Mouse (Mus musculus): ENCODE results near the gene Prkg1. TPM values are rescaled to one million over a fixed set of nuclear protein-coding genes. Genes with fewer than 3 reads are reported as not detected.

Prkg1 gene
- polyA plus RNA-seq, 2 experiments, result 7.1 to 9.6 TPM

- ATAC-seq (ENCODE audit: low FRiP score, low read depth), result no peak
- TF ChIP-seq POLR2A (IDR thresholded peaks at IDR 0.05; ENCODE audit: borderline replicate concordance, extremely low read depth, insufficient read depth, insufficient read length), result no peak
- no peak overlapping the region for H3K27ac ChIP-seq (replicated peaks; ENCODE audit: low read depth, low read length)
Measured at GRCm38 (mm10) chr19:31340898-31341297, 423.9 kb downstream of the Prkg1 start.

DNA sequence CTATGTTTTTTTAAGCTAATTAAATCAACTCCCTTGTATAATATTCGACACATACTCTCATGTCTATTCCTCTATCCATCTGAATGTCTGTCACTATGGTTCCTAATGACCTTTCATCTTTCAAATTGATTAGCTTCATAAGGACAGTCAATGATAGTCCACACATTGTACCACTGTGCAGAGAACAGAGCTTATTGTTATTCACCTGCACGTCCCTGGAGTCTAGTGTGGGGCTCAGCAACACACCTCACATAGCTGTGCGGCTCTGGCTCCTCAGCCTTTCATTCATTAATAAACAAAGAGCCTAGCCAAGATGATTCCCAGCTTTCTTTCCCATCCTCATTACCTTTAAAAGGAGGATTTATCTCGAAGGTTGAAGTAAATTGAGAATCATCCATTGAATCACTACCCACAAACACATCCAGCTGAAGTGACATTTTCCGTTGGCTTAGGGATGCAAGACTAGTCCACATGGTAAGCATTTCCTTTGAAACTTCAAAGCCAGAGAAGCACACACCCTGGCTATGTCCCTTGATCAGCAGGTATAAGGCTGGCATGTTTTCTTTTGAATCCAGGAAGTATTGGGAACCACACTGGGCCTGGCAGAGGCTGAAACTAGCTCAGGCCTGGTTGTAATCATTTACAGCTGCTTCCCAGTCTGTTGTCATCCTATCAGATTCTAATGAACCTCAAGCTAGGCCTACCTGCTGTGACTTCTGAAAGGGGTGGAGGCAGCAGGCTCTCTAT, 426.3 kb downstream of the Prkg1 start:
- DNase-seq (ENCODE audit: low spot score) (no peak), ATAC-seq (ENCODE audit: low FRiP score, low read depth) (no peak)
- no peak overlapping the region for H3K4me3 ChIP-seq (replicated peaks; ENCODE audit: low read length)
- H3K27me3 ChIP-seq (ENCODE audit: control insufficient read depth, insufficient read depth, low read length), result no peaks in the 10 kb centered on the region
- H3K27ac ChIP-seq (replicated peaks; ENCODE audit: low read depth, low read length), result no peak overlapping the region
- H3K36me3 ChIP-seq (ENCODE audit: control insufficient read depth, insufficient read depth, low read length), result no peaks in the 10 kb centered on the region
- no peak for TF ChIP-seq POLR2A (IDR thresholded peaks at IDR 0.05; ENCODE audit: borderline replicate concordance, extremely low read depth, insufficient read depth, insufficient read length)
- WGBS, result 55% methylated on average over 5 of the region's 5 CpGs
- H3K4me1 ChIP-seq (ENCODE audit: control insufficient read depth, insufficient read depth, low read length), result no peaks in the 10 kb centered on the region
- H3K4me2 ChIP-seq (replicated peaks; ENCODE audit: low read depth, low read length, severe bottlenecking), result no peak overlapping the region
- H3K9me3 ChIP-seq (ENCODE audit: control insufficient read depth, low read length), result no peaks in the 10 kb centered on the region
- no peak overlapping the region for H3K9ac ChIP-seq (ENCODE audit: low read depth, low read length, severe bottlenecking)

More at GRCm38 (mm10) chr19:31340898-31341297, 423.9 kb downstream of the Prkg1 start:
- H3K27me3 ChIP-seq (ENCODE audit: control insufficient read depth, insufficient read depth, low read length), result no peaks in the 10 kb centered on the region
- H3K4me1 ChIP-seq (ENCODE audit: control insufficient read depth, insufficient read depth, low read length), result no peaks in the 10 kb centered on the region
- 24% methylated on average over 1 of the region's 1 CpGs for WGBS
- H3K4me3 ChIP-seq (replicated peaks; ENCODE audit: low read length), result no peak overlapping the region
- no peak overlapping the region for H3K4me2 ChIP-seq (replicated peaks; ENCODE audit: low read depth, low read length, severe bottlenecking)
- no peaks in the 10 kb centered on the region for H3K36me3 ChIP-seq (ENCODE audit: control insufficient read depth, insufficient read depth, low read length)
- DNase-seq (ENCODE audit: low spot score), result peak; percentile 16
- H3K9me3 ChIP-seq (ENCODE audit: control insufficient read depth, low read length), result no peaks in the 10 kb centered on the region
- no peak overlapping the region for H3K9ac ChIP-seq (ENCODE audit: low read depth, low read length, severe bottlenecking)

DNA sequence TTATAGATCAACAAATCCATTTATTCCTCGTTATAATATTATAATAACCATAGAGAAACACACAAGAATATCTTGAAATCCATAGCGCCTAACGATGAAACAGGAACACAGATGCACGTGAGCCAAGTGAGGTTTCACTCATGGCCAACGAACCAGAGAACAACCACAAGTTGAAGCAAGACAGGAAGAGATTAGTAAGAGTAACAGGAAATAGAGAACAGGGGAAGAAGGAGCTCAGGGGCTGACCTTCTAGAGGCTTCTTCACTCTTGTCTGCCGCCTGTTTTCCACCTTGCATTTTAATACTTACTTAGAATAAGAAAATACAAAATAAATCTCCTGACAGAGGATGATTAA, 427.0 kb downstream of the Prkg1 start:
- Histone ChIP-seq H3K9ac (ENCODE audit: low read depth, low read length, severe bottlenecking) (no peak overlapping the region), H3K27me3 (ENCODE audit: control insufficient read depth, insufficient read depth, low read length) (no peaks in the 10 kb centered on the region), H3K4me2 (replicated peaks; ENCODE audit: low read depth, low read length, severe bottlenecking) (no peak overlapping the region), H3K36me3 (ENCODE audit: control insufficient read depth, insufficient read depth, low read length) (no peaks in the 10 kb centered on the region), H3K4me1 (ENCODE audit: control insufficient read depth, insufficient read depth, low read length) (no peaks in the 10 kb centered on the region), H3K9me3 (ENCODE audit: control insufficient read depth, low read length) (no peaks in the 10 kb centered on the region), H3K4me3 (replicated peaks; ENCODE audit: low read length) (no peak overlapping the region), H3K27ac (replicated peaks; ENCODE audit: low read depth, low read length) (no peak overlapping the region)
- WGBS, result 73% methylated on average over 6 of the region's 6 CpGs
- ATAC-seq (ENCODE audit: low FRiP score, low read depth) (no peak), DNase-seq (ENCODE audit: low spot score) (no peak)
- TF ChIP-seq POLR2A (IDR thresholded peaks at IDR 0.05; ENCODE audit: borderline replicate concordance, extremely low read depth, insufficient read depth, insufficient read length), result no peak

- Histone ChIP-seq H3K27ac (replicated peaks; ENCODE audit: low read depth, low read length) (no peak overlapping the region), H3K9ac (ENCODE audit: low read depth, low read length, severe bottlenecking) (no peak overlapping the region), H3K9me3 (ENCODE audit: control insufficient read depth, low read length) (no peaks in the 10 kb centered on the region), H3K4me2 (replicated peaks; ENCODE audit: low read depth, low read length, severe bottlenecking) (no peak overlapping the region), H3K27me3 (ENCODE audit: control insufficient read depth, insufficient read depth, low read length) (no peaks in the 10 kb centered on the region), H3K36me3 (ENCODE audit: control insufficient read depth, insufficient read depth, low read length) (no peaks in the 10 kb centered on the region), H3K4me3 (replicated peaks; ENCODE audit: low read length) (no peak overlapping the region), H3K4me1 (ENCODE audit: control insufficient read depth, insufficient read depth, low read length) (no peaks in the 10 kb centered on the region)
- ATAC-seq (ENCODE audit: low FRiP score, low read depth) (no peak), DNase-seq (ENCODE audit: low spot score) (no peak)
- no peak for TF ChIP-seq POLR2A (IDR thresholded peaks at IDR 0.05; ENCODE audit: borderline replicate concordance, extremely low read depth, insufficient read depth, insufficient read length)
- 78% methylated on average over 8 of the region's 9 CpGs for WGBS
Measured at GRCm38 (mm10) chr19:31337163-31337862, 427.5 kb downstream of the Prkg1 start.

DNA sequence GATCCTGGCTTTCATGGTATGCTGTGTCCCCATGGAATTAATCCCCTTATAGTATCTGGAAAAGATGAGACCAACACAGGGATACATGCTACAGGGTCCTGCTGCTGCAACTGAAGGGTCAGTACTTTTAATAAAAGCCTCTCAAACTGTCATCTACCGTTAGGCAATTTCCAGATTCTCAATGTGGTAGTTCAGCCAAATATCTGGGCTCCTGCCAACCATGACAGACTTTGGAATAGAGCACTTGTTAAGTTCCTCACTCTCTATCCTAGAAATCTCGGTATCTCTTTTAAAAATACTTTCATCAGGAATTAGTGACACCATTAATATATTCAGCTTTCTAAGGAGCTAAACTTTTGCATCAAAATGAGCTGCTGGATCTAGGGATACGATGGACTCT, 428.5 kb downstream of the Prkg1 start:
- Histone ChIP-seq H3K4me1 (ENCODE audit: control insufficient read depth, insufficient read depth, low read length) (no peaks in the 10 kb centered on the region), H3K36me3 (ENCODE audit: control insufficient read depth, insufficient read depth, low read length) (no peaks in the 10 kb centered on the region), H3K9me3 (ENCODE audit: control insufficient read depth, low read length) (no peaks in the 10 kb centered on the region), H3K9ac (ENCODE audit: low read depth, low read length, severe bottlenecking) (no peak overlapping the region), H3K27ac (replicated peaks; ENCODE audit: low read depth, low read length) (no peak overlapping the region), H3K4me3 (replicated peaks; ENCODE audit: low read length) (no peak overlapping the region), H3K4me2 (replicated peaks; ENCODE audit: low read depth, low read length, severe bottlenecking) (no peak overlapping the region), H3K27me3 (ENCODE audit: control insufficient read depth, insufficient read depth, low read length) (no peaks in the 10 kb centered on the region)
- no peak for DNase-seq (ENCODE audit: low spot score)
- WGBS, result 74% methylated on average over 3 of the region's 3 CpGs
- ATAC-seq (ENCODE audit: low FRiP score, low read depth), result no peak
- TF ChIP-seq POLR2A (IDR thresholded peaks at IDR 0.05; ENCODE audit: borderline replicate concordance, extremely low read depth, insufficient read depth, insufficient read length), result no peak
